Mouse (Mus musculus): ENCODE results near the gene Snx32.
A peak's percentile ranks its signal among the peaks of the same experiment; 100 is the strongest.

Snx32 gene

GRCm38 (mm10) chr19:5510031-5511026, at the start of gene Snx32:
Gene Snx32 (minus strand): TSS chr19:5510538.
- DNase-seq = peak; percentile 97

- DNase-seq = peak; percentile 30
These were observed 49.5 kb upstream of the Snx32 start for GRCm38 (mm10) chr19:5559631-5560456.

GRCm38 (mm10) chr19:5559229-5559628, 48.9 kb upstream of the Snx32 start:
- no peak for DNase-seq

GRCm38 (mm10) chr19:5558770-5559169, 48.4 kb upstream of the Snx32 start:
- no peak for DNase-seq

- no peak for DNase-seq
These were observed 47.8 kb upstream of the Snx32 start for GRCm38 (mm10) chr19:5558169-5558568.

DNA sequence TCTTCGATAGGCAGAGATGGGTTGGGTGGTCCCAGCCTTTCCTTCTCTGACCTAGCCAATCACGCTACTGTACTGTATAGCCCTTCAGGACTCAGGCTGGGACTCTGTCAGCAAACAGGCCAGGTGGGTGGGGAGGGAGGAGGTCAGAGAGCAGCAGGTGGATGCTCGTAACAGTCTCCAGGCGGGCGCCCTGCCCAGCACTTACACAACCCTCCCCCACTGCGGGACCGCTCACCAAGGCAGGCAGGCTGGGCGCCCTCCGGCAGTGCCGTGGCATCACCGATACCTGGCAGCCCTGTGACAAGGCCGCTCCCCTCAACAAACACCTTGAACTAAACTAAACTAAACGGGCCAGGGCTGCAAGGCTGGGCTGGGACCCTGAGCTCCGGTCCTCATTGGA, 43.9 kb upstream of the Snx32 start:
- DNase-seq = no peak

DNA sequence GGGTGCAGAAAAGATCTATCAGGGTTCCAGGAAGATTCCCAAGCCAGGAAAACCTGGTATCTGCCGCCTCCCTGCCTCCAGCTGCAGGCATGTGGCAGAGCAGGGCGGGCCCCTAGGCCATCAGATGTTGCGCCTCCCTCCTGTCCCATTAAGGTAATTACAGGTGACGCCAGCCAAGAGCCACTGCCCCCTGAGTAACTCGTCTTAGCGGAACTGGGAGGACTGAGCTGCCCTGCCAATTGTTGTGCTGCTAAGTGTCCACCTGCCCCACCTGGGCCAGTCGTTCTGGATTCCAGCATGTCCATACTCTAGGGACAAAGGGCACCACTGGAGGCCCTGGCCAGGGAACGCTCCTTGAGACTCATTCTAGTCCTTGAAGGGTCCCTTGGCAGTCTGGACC, 43.5 kb upstream of the Snx32 start:
- DNase-seq = no peak

GRCm38 (mm10) chr19:5547471-5548056, 37.2 kb upstream of the Snx32 start:
- DNase-seq = no peak

- DNase-seq = no peak
These were observed 33.7 kb upstream of the Snx32 start for GRCm38 (mm10) chr19:5544031-5544430.

DNA sequence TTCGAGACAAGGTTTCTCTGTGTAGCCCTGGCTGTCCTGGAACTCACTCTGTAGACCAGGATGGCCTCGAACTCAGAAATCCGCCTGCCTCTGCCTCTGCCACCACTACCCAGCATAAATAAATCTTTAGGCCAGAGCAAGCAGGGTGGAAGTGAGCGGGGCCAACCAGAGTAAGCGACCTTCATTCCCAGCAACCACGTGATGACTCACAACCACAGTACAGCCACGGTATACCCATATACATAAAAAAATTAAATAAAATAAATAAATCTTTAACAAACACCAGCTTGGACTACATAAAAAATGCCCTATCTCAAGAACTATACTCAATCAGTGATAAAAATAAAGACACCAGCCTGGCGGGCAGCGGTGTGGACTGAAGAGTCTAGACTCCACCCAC, 33.0 kb upstream of the Snx32 start:
- no peak for DNase-seq

- no peak for DNase-seq
These were observed 28.4 kb upstream of the Snx32 start for GRCm38 (mm10) chr19:5538786-5539185.

DNA sequence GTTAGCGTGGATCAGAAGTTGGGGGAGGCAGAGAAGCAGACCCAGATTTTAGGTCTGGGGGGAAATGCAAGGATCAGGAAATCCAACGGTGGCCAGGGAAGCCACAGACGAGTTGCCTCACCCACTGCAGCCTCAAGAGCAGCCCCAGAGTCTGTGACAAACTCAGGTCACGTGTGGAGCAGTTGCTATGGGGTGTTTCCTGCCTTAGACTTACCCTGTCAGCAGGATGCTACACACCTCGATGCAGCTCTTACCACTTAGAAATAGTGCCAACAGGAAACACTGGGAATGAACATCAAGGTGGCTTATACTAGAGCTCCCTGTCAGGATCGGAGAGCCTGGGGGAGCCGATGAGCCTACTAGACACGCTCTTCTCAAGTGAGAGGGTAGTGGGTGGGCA, 22.2 kb upstream of the Snx32 start:
- no peak for DNase-seq

DNA sequence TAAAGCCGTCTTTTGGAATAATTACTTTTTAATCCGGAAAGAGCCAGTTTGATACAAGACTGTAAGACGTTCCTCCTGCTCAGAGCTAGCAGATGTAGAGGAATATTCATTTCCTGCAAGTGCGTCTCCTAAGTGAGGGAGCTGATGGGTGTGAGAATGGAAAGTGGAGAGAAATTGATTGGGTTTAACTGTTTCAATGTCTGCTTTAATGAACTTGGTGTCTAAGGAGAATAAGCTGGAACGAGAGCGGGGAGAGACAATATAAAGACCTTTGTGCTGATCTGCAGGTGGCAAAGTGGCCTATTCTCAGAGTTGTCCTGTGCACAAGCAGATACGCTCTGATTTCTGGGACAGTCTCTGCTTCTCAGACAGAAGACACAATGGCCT, 19.8 kb upstream of the Snx32 start:
- no peak for DNase-seq

DNA sequence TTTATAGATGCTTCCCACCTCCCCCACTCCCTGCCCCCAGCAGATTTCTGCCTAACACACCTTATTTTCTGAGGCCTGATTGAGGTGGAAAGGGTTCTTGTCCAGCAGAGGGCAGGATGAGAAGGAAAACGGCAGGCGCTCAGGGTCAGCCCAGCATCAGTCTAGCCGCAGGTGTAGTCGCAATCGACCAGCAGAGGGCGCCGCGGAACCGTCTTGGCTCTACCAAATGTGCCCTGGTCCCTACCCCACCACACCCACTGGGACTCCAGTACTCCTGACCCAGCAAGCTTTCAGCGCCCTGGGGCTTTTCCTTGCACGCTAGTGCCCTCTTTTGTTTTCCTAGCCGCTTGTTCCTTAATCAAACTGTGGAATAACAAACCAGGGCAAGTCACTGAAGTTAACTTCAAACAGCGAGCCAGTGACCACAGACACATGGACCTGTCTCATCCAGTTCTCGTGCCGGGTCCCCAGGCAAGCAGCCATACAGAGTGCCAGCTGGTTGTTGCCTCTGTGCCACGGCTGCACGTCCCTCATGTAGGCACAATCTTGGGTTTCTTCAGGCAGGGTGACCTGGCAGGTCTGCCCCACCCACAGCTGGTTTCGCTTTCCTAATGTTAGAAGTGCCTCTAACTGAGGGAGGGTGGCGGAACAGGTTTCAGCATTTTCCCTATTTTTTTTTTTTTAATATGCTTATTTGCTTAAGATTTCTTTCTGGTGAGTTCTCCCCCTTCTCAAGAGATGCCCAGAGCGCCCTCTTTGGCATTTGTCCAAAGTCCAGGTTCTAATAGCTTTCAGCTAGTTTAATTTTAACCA, 19.2 kb upstream of the Snx32 start:
- DNase-seq = peak; percentile 98

DNA sequence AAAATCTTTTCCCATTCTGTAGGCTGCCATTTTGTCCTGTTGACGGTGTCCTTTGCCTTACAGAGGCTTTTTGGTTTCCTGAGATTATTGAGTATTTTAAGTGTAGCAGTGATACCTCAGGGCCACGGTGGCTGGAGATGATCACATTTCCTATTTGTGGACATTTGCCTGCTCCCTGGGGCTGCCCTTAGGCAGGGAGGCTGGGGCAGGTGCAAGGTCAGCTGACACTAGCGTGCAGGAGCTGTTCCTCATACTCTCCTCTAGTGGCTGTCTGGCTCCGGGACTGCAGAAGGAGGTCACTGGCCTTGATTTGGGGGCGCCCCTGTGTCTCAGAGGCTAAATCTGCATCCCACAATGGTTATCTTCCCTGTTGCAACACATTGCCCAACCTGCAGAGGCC, 14.9 kb upstream of the Snx32 start:
- DNase-seq = no peak

DNA sequence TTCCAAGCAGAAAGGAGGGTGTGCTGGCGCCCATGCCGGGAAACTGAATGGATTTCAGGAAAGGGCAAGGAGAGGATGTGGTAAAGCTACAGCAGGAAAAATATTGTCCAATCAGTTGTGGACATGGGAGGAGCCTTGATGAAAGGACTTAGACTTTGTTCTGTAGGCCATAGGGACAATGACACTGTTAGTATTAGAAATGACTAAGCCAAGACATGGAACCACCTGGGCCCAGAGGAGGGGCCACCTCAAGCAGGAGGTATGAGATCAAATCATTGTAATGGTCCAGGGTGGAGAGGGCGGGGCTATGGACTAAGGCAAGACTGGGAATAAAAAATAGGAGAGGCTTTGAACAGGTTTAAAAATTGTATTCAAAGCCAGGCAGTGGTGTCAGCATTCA, 8.4 kb upstream of the Snx32 start:
- no peak for DNase-seq

GRCm38 (mm10) chr19:5516906-5517505, 6.7 kb upstream of the Snx32 start:
- DNase-seq = no peak

GRCm38 (mm10) chr19:5515840-5516777, 5.8 kb upstream of the Snx32 start:
- peak; percentile 47 for DNase-seq

GRCm38 (mm10) chr19:5513005-5513349, 2.6 kb upstream of the Snx32 start:
- no peak for DNase-seq

GRCm38 (mm10) chr19:5512091-5513004, 2.0 kb upstream of the Snx32 start:
- DNase-seq = no peak
